Mouse (Mus musculus): ENCODE measurements around the gene Ugt1a6a. TPM values are rescaled to one million over a fixed set of nuclear protein-coding genes. Genes with fewer than 3 reads are reported as not detected.
"Not testable (repeated sequence)": the region's sequence is repeated elsewhere in the genome, so short reads cannot be mapped to it uniquely, and the experiment has no call there.

Gene Ugt1a6a
- polyA plus RNA-seq, 1 experiment from 2014 or later = 3.2 TPM

- no peak overlapping the region for H3K9ac ChIP-seq
- no peaks in the 10 kb centered on the region for H3K4me1 ChIP-seq
- no peaks in the 10 kb centered on the region for H3K27me3 ChIP-seq
- H3K4me2 ChIP-seq = no peak overlapping the region
- H3K36me3 ChIP-seq = no peaks in the 10 kb centered on the region
- 53% methylated on average over 2 of the region's 2 CpGs for WGBS
- no peak for ATAC-seq (ENCODE audit: borderline replicate concordance, extremely low read depth, low FRiP score, low TSS enrichment)
- no peak overlapping the region for H3K4me3 ChIP-seq
- no peak overlapping the region for H3K27ac ChIP-seq
- no peaks in the 10 kb centered on the region for H3K9me3 ChIP-seq
Observed at GRCm38 (mm10) chr1:88105656-88106055, 29.0 kb upstream of the Ugt1a6a start.

- H3K27ac ChIP-seq; H3K27me3 ChIP-seq; H3K9ac ChIP-seq; H3K4me3 ChIP-seq; ATAC-seq (ENCODE audit: borderline replicate concordance, extremely low read depth, low FRiP score, low TSS enrichment); H3K4me2 ChIP-seq; H3K9me3 ChIP-seq; H3K36me3 ChIP-seq; H3K4me1 ChIP-seq: not testable (repeated sequence)
- WGBS = 53% methylated on average over 2 of the region's 2 CpGs
Observed at GRCm38 (mm10) chr1:88109027-88109557, 25.5 kb upstream of the Ugt1a6a start.

GRCm38 (mm10) chr1:88109604-88110003, 25.0 kb upstream of the Ugt1a6a start:
- not testable (repeated sequence) for H3K36me3 ChIP-seq; H3K4me3 ChIP-seq; ATAC-seq (ENCODE audit: borderline replicate concordance, extremely low read depth, low FRiP score, low TSS enrichment); H3K9ac ChIP-seq; H3K9me3 ChIP-seq; H3K27me3 ChIP-seq; H3K4me2 ChIP-seq; H3K4me1 ChIP-seq; H3K27ac ChIP-seq
- WGBS = 50% methylated on average over 2 of the region's 2 CpGs

GRCm38 (mm10) chr1:88112769-88113168, 21.8 kb upstream of the Ugt1a6a start:
- not testable (repeated sequence) for H3K4me3 ChIP-seq; H3K36me3 ChIP-seq; H3K4me1 ChIP-seq; H3K9me3 ChIP-seq; ATAC-seq (ENCODE audit: borderline replicate concordance, extremely low read depth, low FRiP score, low TSS enrichment); H3K4me2 ChIP-seq; H3K9ac ChIP-seq; H3K27ac ChIP-seq; H3K27me3 ChIP-seq
- WGBS = 88% methylated on average over 6 of the region's 6 CpGs

- H3K27me3 ChIP-seq, H3K27ac ChIP-seq, H3K9ac ChIP-seq, H3K4me1 ChIP-seq, H3K36me3 ChIP-seq, H3K4me3 ChIP-seq, H3K9me3 ChIP-seq, H3K4me2 ChIP-seq: not testable (repeated sequence)
- 9% methylated on average over 4 of the region's 4 CpGs for WGBS
- ATAC-seq (ENCODE audit: borderline replicate concordance, extremely low read depth, low FRiP score, low TSS enrichment) = 0 out of 2 replicates have a peak, but pooled peaks have one; percentile 42
Observed at GRCm38 (mm10) chr1:88120550-88120949, 14.1 kb upstream of the Ugt1a6a start.

- not testable (repeated sequence) for H3K27me3 ChIP-seq; H3K9me3 ChIP-seq; H3K27ac ChIP-seq; H3K36me3 ChIP-seq; H3K4me2 ChIP-seq; H3K4me1 ChIP-seq; H3K4me3 ChIP-seq; ATAC-seq (ENCODE audit: borderline replicate concordance, extremely low read depth, low FRiP score, low TSS enrichment); H3K9ac ChIP-seq
- WGBS = no CpG with 5 or more reads among the region's 1 CpGs
Observed at GRCm38 (mm10) chr1:88121521-88121920, 13.1 kb upstream of the Ugt1a6a start.

- H3K27me3 ChIP-seq; H3K4me2 ChIP-seq; ATAC-seq (ENCODE audit: borderline replicate concordance, extremely low read depth, low FRiP score, low TSS enrichment); H3K4me1 ChIP-seq; H3K4me3 ChIP-seq; H3K36me3 ChIP-seq; H3K9me3 ChIP-seq; H3K27ac ChIP-seq; H3K9ac ChIP-seq: not testable (repeated sequence)
- WGBS = 59% methylated on average over 4 of the region's 4 CpGs
Observed at GRCm38 (mm10) chr1:88125827-88126360, 8.7 kb upstream of the Ugt1a6a start.

GRCm38 (mm10) chr1:88129091-88129490, 5.5 kb upstream of the Ugt1a6a start:
- ATAC-seq (ENCODE audit: borderline replicate concordance, extremely low read depth, low FRiP score, low TSS enrichment); H3K9ac ChIP-seq; H3K36me3 ChIP-seq; H3K9me3 ChIP-seq; H3K4me1 ChIP-seq; H3K27me3 ChIP-seq; H3K4me3 ChIP-seq; H3K4me2 ChIP-seq; H3K27ac ChIP-seq: not testable (repeated sequence)
- WGBS = 64% methylated on average over 2 of the region's 2 CpGs

- H3K27me3 ChIP-seq; H3K9me3 ChIP-seq; H3K36me3 ChIP-seq; H3K27ac ChIP-seq; H3K4me3 ChIP-seq; H3K4me1 ChIP-seq; H3K4me2 ChIP-seq; ATAC-seq (ENCODE audit: borderline replicate concordance, extremely low read depth, low FRiP score, low TSS enrichment); H3K9ac ChIP-seq: not testable (repeated sequence)
- WGBS = 69% methylated on average over 1 of the region's 1 CpGs
Observed at GRCm38 (mm10) chr1:88130223-88130622, 4.4 kb upstream of the Ugt1a6a start.

GRCm38 (mm10) chr1:88133908-88134456, 627 bp upstream of the Ugt1a6a start:
- Histone ChIP-seq H3K4me3 (no peak overlapping the region), H3K27me3 (no peaks in the 10 kb centered on the region), H3K27ac (peak overlapping the region; percentile 41; the same call in 1 of the 2 replicates), H3K4me1 (no peaks in the 10 kb centered on the region; the same call in 1 of the 2 replicates), H3K9me3 (no peaks in the 10 kb centered on the region), H3K4me2 (no peak overlapping the region), H3K9ac (no peak overlapping the region), H3K36me3 (no peaks in the 10 kb centered on the region)
- 55% methylated on average over 3 of the region's 3 CpGs for WGBS
- ATAC-seq (ENCODE audit: borderline replicate concordance, extremely low read depth, low FRiP score, low TSS enrichment) = no peak

- not testable (repeated sequence) for H3K4me1 ChIP-seq; H3K9ac ChIP-seq; H3K27me3 ChIP-seq; H3K27ac ChIP-seq; H3K4me3 ChIP-seq; H3K9me3 ChIP-seq; ATAC-seq (ENCODE audit: borderline replicate concordance, extremely low read depth, low FRiP score, low TSS enrichment); H3K36me3 ChIP-seq; H3K4me2 ChIP-seq
- 70% methylated on average over 6 of the region's 6 CpGs for WGBS
Observed at GRCm38 (mm10) chr1:88135229-88135904, 758 bp downstream of the Ugt1a6a start.

- Histone ChIP-seq H3K4me2 (no peak overlapping the region), H3K27me3 (no peaks in the 10 kb centered on the region), H3K36me3 (no peaks in the 10 kb centered on the region), H3K9me3 (no peaks in the 10 kb centered on the region), H3K4me1 (no peaks in the 10 kb centered on the region; the same call in 1 of the 2 replicates), H3K4me3 (no peak overlapping the region), H3K27ac (no peak overlapping the region), H3K9ac (no peak overlapping the region)
- ATAC-seq (ENCODE audit: borderline replicate concordance, extremely low read depth, low FRiP score, low TSS enrichment) = no peak
- 60% methylated on average over 2 of the region's 2 CpGs for WGBS
Observed at GRCm38 (mm10) chr1:88136646-88137045, 2.0 kb downstream of the Ugt1a6a start.

All from lung, embryonic 15.5 days (tissue).